Mouse (Mus musculus): ENCODE measurements at regions not wholly inside any gene's neighbourhood (a gene's known extent, or its start where the extent isn't known, plus 50 kb on each side); places are given as distances from the start of the nearest gene placed in this dataset.
A peak's percentile ranks its signal among the peaks of the same experiment; 100 is the strongest.
"Not testable (repeated sequence)": the region's sequence is repeated elsewhere in the genome, so short reads cannot be mapped to it uniquely, and the experiment has no call there.

- not testable (repeated sequence) for DNase-seq (ENCODE audit: low spot score)
Observed at GRCm38 (mm10) chr16:56323828-56324227, 119.7 kb downstream of the Impg2 start.

GRCm38 (mm10) chr16:56349415-56349814 lies 128.3 kb upstream of the Abi3bp start:
- DNase-seq (ENCODE audit: low spot score) = peak; percentile 17

- DNase-seq (ENCODE audit: low spot score) = peak; percentile 7
Observed at GRCm38 (mm10) chr16:56352888-56353287, 124.8 kb upstream of the Abi3bp start.

- DNase-seq (ENCODE audit: low spot score) = no peak
Observed at GRCm38 (mm10) chr16:56359101-56359500, 118.6 kb upstream of the Abi3bp start.

- DNase-seq (ENCODE audit: low spot score) = peak; percentile 5
Observed at GRCm38 (mm10) chr16:56360992-56361391, 116.7 kb upstream of the Abi3bp start.

GRCm38 (mm10) chr16:56378356-56378755 lies 99.3 kb upstream of the Abi3bp start:
- DNase-seq (ENCODE audit: low spot score) = no peak

- DNase-seq (ENCODE audit: low spot score) = no peak
Observed at GRCm38 (mm10) chr16:56380680-56381079, 97.0 kb upstream of the Abi3bp start.

- DNase-seq (ENCODE audit: low spot score) = no peak
Observed at GRCm38 (mm10) chr16:56386539-56386938, 91.1 kb upstream of the Abi3bp start.

- DNase-seq (ENCODE audit: low spot score) = no peak
Observed at GRCm38 (mm10) chr16:56392843-56393242, 84.8 kb upstream of the Abi3bp start.

GRCm38 (mm10) chr16:56396586-56396985 lies 81.1 kb upstream of the Abi3bp start:
- peak; percentile 33 for DNase-seq (ENCODE audit: low spot score)

GRCm38 (mm10) chr16:56399541-56399940 lies 78.1 kb upstream of the Abi3bp start:
- DNase-seq (ENCODE audit: low spot score) = no peak

GRCm38 (mm10) chr16:56423761-56424160 lies 53.9 kb upstream of the Abi3bp start:
- no peak for DNase-seq (ENCODE audit: low spot score)
